Mouse (Mus musculus) bone marrow, adult 2 months (tissue): Measurements from ENCODE around the gene Adgrf3.
"Not testable (repeated sequence)": the region's sequence is repeated elsewhere in the genome, so short reads cannot be mapped to it uniquely, and the experiment has no call there.

Experiments
- CTCF ChIP-seq: fragments of 200-500 bp; IDR thresholded peaks from 2 replicates; pipeline ENCODE4 v1.5.1; 2011; ENCODE audit warnings: low read length, control low read depth; ENCODE audit not compliant: control insufficient read depth, insufficient read depth
- POLR2A ChIP-seq: fragments of 200-500 bp; IDR thresholded peaks from 2 replicates; pipeline ENCODE4 v1.6.1; 2011; ENCODE audit warnings: low read depth, mild to moderate bottlenecking, control low read depth, low read length, borderline replicate concordance; ENCODE audit not compliant: control insufficient read depth

- TF ChIP-seq POLR2A, CTCF: not testable (repeated sequence)
Observed at GRCm38 (mm10) chr5:30210758-30211157, 5.2 kb upstream of the Adgrf3 start.
